Mouse (Mus musculus) neural tube, embryonic 14.5 days (tissue): ENCODE measurements around the gene Zfp141. TPM values are rescaled to one million over a fixed set of nuclear protein-coding genes. Genes with fewer than 3 reads are reported as not detected.
"Not testable (repeated sequence)": the region's sequence is repeated elsewhere in the genome, so short reads cannot be mapped to it uniquely, and the experiment has no call there.

ENCODE experiments used
- ATAC-seq: fragments of 200-750 bp; cut with Nextera tagmentation; 2 replicates; pipeline ENCODE4 v1.8.0; 2017; ENCODE audit warnings: low read depth, mild to moderate bottlenecking, moderate TSS enrichment, moderate library complexity
- H3K27ac ChIP-seq: fragments of 300-500 bp; sonication (generic); 2 replicates; pipeline ENCODE4 v1.5.1; 2014; ENCODE audit warnings: low read depth, mild to moderate bottlenecking, control low read depth, low read length, moderate library complexity, mixed read lengths
- H3K27me3 ChIP-seq: fragments of 300-500 bp; sonication (generic); 2 replicates; pipeline ENCODE4 v1.6.1; 2014; ENCODE audit warnings: low read length; ENCODE audit not compliant: control insufficient read depth, insufficient read depth
- H3K36me3 ChIP-seq: fragments of 300-500 bp; sonication (generic); 2 replicates; pipeline ENCODE4 v1.6.1; 2014; ENCODE audit warnings: low read length, mixed read lengths; ENCODE audit not compliant: control insufficient read depth, insufficient read depth
- H3K4me1 ChIP-seq: fragments of 300-500 bp; sonication (generic); 2 replicates; pipeline ENCODE4 v1.6.1; 2014; ENCODE audit warnings: low read length; ENCODE audit not compliant: control insufficient read depth, insufficient read depth
- H3K4me2 ChIP-seq: fragments of 300-500 bp; sonication (generic); 2 replicates; pipeline ENCODE4 v1.6.1; 2014; ENCODE audit warnings: mild to moderate bottlenecking, low read depth, low read length, control low read depth
- H3K4me3 ChIP-seq: fragments of 300-500 bp; sonication (generic); 2 replicates; pipeline ENCODE4 v1.5.1; 2014; ENCODE audit warnings: low read depth, low read length, control low read depth, mixed read lengths
- H3K9ac ChIP-seq: fragments of 300-500 bp; sonication (generic); replicated peaks from 2 replicates; pipeline ENCODE4 v1.6.1; 2014; ENCODE audit warnings: low read depth, mild to moderate bottlenecking, control low read depth, low read length, mixed read lengths
- H3K9me3 ChIP-seq: fragments of 300-500 bp; sonication (generic); 2 replicates; pipeline ENCODE4 v1.6.1; 2016; ENCODE audit warnings: low read length; ENCODE audit not compliant: control insufficient read depth
- WGBS: fragments of 180-500 bp; shearing (Covaris S2); extraction: QIAGEN DNeasy Blood & Tissue Kit; methylation state at CpG from one replicate; pipeline ENCODE4 v1.1.7; 2014; 5-methylcytosine and 5-hydroxymethylcytosine counted together
- polyA plus RNA-seq: library from polyadenylated mRNA; unstranded; fragments of >200 nt; fragmentation: Nextera tagmentation; extraction: Ambion mirVana; gene quantifications from 2 replicates; pipeline ENCODE4 v1.2.1, GENCODE M21; 2014

The Zfp141 gene
- 15.8 and 16.3 TPM in 2 replicates for polyA plus RNA-seq

GRCm38 (mm10) chr7:42505588-42505987, at the start of gene Zfp141:
TSS of gene Zfp141 (minus strand) at chr7:42505740.
- H3K9me3 ChIP-seq, H3K36me3 ChIP-seq, H3K27me3 ChIP-seq, H3K4me1 ChIP-seq: not testable (repeated sequence)
- H3K4me3 ChIP-seq, result peak within 1 kb of the TSS; percentile 60
- WGBS, result 3% methylated on average over 18 of the region's 18 CpGs
- H3K9ac ChIP-seq, result peak within 1 kb of the TSS; percentile 57
- peak; percentile 97 for ATAC-seq
- H3K4me2 ChIP-seq, result peak within 1 kb of the TSS; percentile 63
- peak within 1 kb of the TSS; percentile 65 for H3K27ac ChIP-seq

GRCm38 (mm10) chr7:42551766-42552165, 46.2 kb upstream of the Zfp141 start:
- H3K27me3 ChIP-seq, result no peaks in the 10 kb centered on the region
- no peaks in the 10 kb centered on the region for H3K36me3 ChIP-seq
- H3K4me1 ChIP-seq, result no peaks in the 10 kb centered on the region
- no peak overlapping the region for H3K9ac ChIP-seq
- no peak overlapping the region for H3K4me2 ChIP-seq
- 82% methylated on average over 3 of the region's 3 CpGs for WGBS
- H3K9me3 ChIP-seq, result no peaks in the 10 kb centered on the region
- H3K27ac ChIP-seq, result no peak overlapping the region
- no peak for ATAC-seq
- no peak overlapping the region for H3K4me3 ChIP-seq

- no peaks in the 10 kb centered on the region for H3K27me3 ChIP-seq
- no peaks in the 10 kb centered on the region for H3K9me3 ChIP-seq
- peak; percentile 67 for ATAC-seq
- H3K4me2 ChIP-seq, result peak overlapping the region; percentile 63
- H3K4me3 ChIP-seq, result peak overlapping the region; percentile 60
- H3K4me1 ChIP-seq, result no peaks in the 10 kb centered on the region
- H3K9ac ChIP-seq, result peak overlapping the region; percentile 57
- H3K36me3 ChIP-seq, result no peaks in the 10 kb centered on the region
- WGBS, result 1% methylated on average over 20 of the region's 20 CpGs
- peak overlapping the region; percentile 65 for H3K27ac ChIP-seq
Observed at GRCm38 (mm10) chr7:42505186-42505585, 354 bp downstream of the Zfp141 start.

DNA sequence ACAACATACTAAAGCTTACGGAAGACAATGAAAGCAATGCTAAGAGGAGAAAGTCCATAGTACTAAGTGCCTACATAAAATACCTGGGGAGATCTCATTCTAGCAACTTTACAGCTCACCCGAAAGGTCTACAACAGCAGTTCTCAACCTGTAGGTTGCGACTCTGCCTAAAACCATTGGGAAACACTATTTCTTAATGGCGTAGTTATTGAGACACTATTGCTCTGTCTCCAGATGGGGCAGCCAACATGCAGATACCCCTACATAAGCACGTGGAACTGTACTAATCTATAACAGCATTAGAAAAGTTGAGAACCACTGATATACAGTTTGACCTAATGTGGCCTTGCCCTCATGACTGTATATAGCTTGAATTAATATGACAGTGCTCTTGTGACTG, 7.3 kb downstream of the Zfp141 start:
- H3K27me3 ChIP-seq, result no peaks in the 10 kb centered on the region
- 99% methylated on average over 5 of the region's 5 CpGs for WGBS
- no peaks in the 10 kb centered on the region for H3K36me3 ChIP-seq
- H3K4me1 ChIP-seq, result no peaks in the 10 kb centered on the region
- ATAC-seq, result no peak
- no peak overlapping the region for H3K9ac ChIP-seq
- no peak overlapping the region for H3K27ac ChIP-seq
- no peaks in the 10 kb centered on the region; the same call in 1 of the 2 replicates for H3K9me3 ChIP-seq
- H3K4me2 ChIP-seq, result no peak overlapping the region
- no peak overlapping the region for H3K4me3 ChIP-seq

DNA sequence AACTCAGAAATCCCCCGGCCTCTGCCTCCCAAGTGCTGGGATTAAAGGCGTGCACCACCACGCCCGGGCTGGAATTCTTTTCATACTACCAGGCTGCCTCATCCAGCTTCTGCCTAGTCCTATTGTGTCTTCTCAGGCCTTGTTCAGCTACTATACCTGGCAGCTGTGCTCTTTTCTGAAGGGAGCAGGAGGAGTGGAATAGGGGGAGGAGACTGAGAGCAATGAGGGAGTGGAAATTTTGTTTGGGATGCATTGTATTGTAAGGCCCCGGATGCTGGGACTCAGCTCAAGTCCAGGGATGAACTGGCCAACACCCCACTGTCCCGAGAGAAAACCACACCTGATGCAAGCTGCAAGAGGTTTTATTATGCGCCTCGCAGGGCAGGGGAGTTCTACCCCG, 8.2 kb downstream of the Zfp141 start:
- Histone ChIP-seq H3K27ac (no peak overlapping the region), H3K9ac (no peak overlapping the region), H3K4me2 (no peak overlapping the region), H3K4me1 (no peaks in the 10 kb centered on the region), H3K36me3 (no peaks in the 10 kb centered on the region), H3K4me3 (no peak overlapping the region), H3K27me3 (no peaks in the 10 kb centered on the region), H3K9me3 (no peaks in the 10 kb centered on the region; the same call in 1 of the 2 replicates)
- 88% methylated on average over 9 of the region's 9 CpGs for WGBS
- no peak for ATAC-seq

GRCm38 (mm10) chr7:42496202-42496601, 9.3 kb downstream of the Zfp141 start:
- no peaks in the 10 kb centered on the region for H3K36me3 ChIP-seq
- no peak overlapping the region for H3K27ac ChIP-seq
- H3K9ac ChIP-seq, result no peak overlapping the region
- H3K4me3 ChIP-seq, result no peak overlapping the region
- no peak overlapping the region for H3K4me2 ChIP-seq
- H3K27me3 ChIP-seq, result no peaks in the 10 kb centered on the region
- H3K9me3 ChIP-seq, result no peaks in the 10 kb centered on the region; the same call in 1 of the 2 replicates
- ATAC-seq, result no peak
- no peaks in the 10 kb centered on the region for H3K4me1 ChIP-seq
- 95% methylated on average over 1 of the region's 1 CpGs for WGBS

GRCm38 (mm10) chr7:42490859-42491258, 14.7 kb downstream of the Zfp141 start:
- Histone ChIP-seq H3K4me1 (no peaks in the 10 kb centered on the region), H3K36me3 (peaks cover 14% of the 10 kb centered on the region; the same call in 1 of the 2 replicates), H3K4me3 (no peak overlapping the region), H3K9me3 (no peaks in the 10 kb centered on the region; the same call in 1 of the 2 replicates), H3K27ac (no peak overlapping the region), H3K4me2 (no peak overlapping the region), H3K27me3 (no peaks in the 10 kb centered on the region), H3K9ac (no peak overlapping the region)
- no peak for ATAC-seq
- 92% methylated on average over 5 of the region's 5 CpGs for WGBS

GRCm38 (mm10) chr7:42490358-42490757, 15.2 kb downstream of the Zfp141 start:
- WGBS, result 98% methylated on average over 4 of the region's 4 CpGs
- no peak for ATAC-seq
- Histone ChIP-seq H3K4me2 (no peak overlapping the region), H3K9ac (no peak overlapping the region), H3K4me1 (no peaks in the 10 kb centered on the region), H3K4me3 (no peak overlapping the region), H3K9me3 (no peaks in the 10 kb centered on the region; the same call in 1 of the 2 replicates), H3K36me3 (peaks cover 14% of the 10 kb centered on the region; the same call in 1 of the 2 replicates), H3K27me3 (no peaks in the 10 kb centered on the region), H3K27ac (no peak overlapping the region)

- H3K4me1 ChIP-seq, result no peaks in the 10 kb centered on the region
- H3K27me3 ChIP-seq, result no peaks in the 10 kb centered on the region
- H3K9me3 ChIP-seq, result no peaks in the 10 kb centered on the region
- H3K4me3 ChIP-seq, result no peak overlapping the region
- no peak for ATAC-seq
- WGBS, result 71% methylated on average over 4 of the region's 4 CpGs
- no peak overlapping the region for H3K27ac ChIP-seq
- no peak overlapping the region for H3K4me2 ChIP-seq
- no peaks in the 10 kb centered on the region for H3K36me3 ChIP-seq
- H3K9ac ChIP-seq, result no peak overlapping the region
Observed at GRCm38 (mm10) chr7:42454640-42455039, 50.9 kb downstream of the Zfp141 start.
